Mouse (Mus musculus): ENCODE data around the gene Upk3b. TPM values are rescaled to one million over a fixed set of nuclear protein-coding genes. Genes with fewer than 3 reads are reported as not detected.
"Not testable (repeated sequence)": the region's sequence is repeated elsewhere in the genome, so short reads cannot be mapped to it uniquely, and the experiment has no call there.

Upk3b gene
- polyA plus RNA-seq, 1 experiment from 2014 or later: not detected

DNA sequence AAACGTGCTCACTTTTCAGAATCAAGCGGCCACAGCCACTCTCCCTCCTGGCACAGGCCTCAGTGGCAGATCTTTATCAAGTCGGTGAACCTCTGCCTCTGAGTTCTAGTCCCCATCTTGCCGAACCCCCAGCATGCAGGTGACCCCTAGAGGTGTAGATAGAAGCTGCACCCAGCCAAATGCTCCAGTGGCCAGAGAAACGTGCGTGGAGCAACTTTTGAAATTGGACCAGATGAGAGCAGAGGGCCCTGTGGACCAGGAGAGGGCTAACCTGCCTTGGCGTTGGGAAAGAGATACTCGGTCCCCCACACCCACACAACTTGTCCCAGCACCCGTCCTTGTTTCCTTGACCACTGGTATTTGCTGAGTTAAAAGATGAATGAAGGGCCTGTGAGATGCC lies 7.1 kb downstream of the Upk3b start:
- H3K27me3 ChIP-seq (ENCODE audit: control insufficient read depth, insufficient read depth, low read length): no peaks in the 10 kb centered on the region
- ATAC-seq (ENCODE audit: low FRiP score): no peak
- no peak overlapping the region for H3K4me3 ChIP-seq (replicated peaks; ENCODE audit: low read length)
- no peaks in the 10 kb centered on the region for H3K36me3 ChIP-seq (replicated peaks; ENCODE audit: control insufficient read depth, insufficient read depth)
- no peak for DNase-seq (ENCODE audit: low spot score)
- WGBS: 44% methylated on average over 9 of the region's 9 CpGs
- no peaks in the 10 kb centered on the region for H3K9me3 ChIP-seq (ENCODE audit: control insufficient read depth, low read length)
- no peaks in the 10 kb centered on the region for H3K4me1 ChIP-seq (replicated peaks; ENCODE audit: control insufficient read depth, insufficient read depth, low read length)
- no peak overlapping the region for H3K9ac ChIP-seq
- no peak overlapping the region for H3K4me2 ChIP-seq (replicated peaks)
- H3K27ac ChIP-seq: no peak overlapping the region

DNA sequence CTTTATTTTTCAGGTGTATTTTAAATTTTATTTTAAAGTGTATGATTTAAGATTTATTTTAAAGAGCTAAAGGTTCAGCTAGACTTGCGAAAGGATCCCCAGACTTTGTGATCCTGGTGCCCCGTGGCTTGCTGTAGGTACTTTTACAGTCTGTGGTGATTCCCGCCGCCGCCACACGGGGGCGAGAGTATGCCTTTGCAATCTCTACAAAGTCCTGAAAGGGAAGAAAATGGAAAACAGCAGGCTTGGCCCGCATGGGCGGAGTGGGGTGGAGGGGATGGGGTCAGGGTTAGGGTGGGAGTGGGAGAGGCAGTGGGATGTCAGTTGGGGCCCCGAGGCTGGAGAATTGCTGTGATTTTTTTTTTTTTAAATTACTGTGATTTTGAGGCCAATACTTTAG lies 7.7 kb downstream of the Upk3b start:
- no peak overlapping the region for H3K27ac ChIP-seq
- no peaks in the 10 kb centered on the region for H3K27me3 ChIP-seq (ENCODE audit: control insufficient read depth, insufficient read depth, low read length)
- DNase-seq (ENCODE audit: low spot score) (peak; percentile 88), ATAC-seq (ENCODE audit: low FRiP score) (no peak)
- 4% methylated on average over 10 of the region's 10 CpGs for WGBS
- no peaks in the 10 kb centered on the region for H3K9me3 ChIP-seq (ENCODE audit: control insufficient read depth, low read length)
- no peak overlapping the region for H3K4me3 ChIP-seq (replicated peaks; ENCODE audit: low read length)
- no peak overlapping the region for H3K4me2 ChIP-seq (replicated peaks)
- H3K9ac ChIP-seq: no peak overlapping the region
- H3K4me1 ChIP-seq (replicated peaks; ENCODE audit: control insufficient read depth, insufficient read depth, low read length): 0 out of 2 replicates have a peak, but pooled peaks cover under 1% of the 10 kb centered on the region
- no peaks in the 10 kb centered on the region for H3K36me3 ChIP-seq (replicated peaks; ENCODE audit: control insufficient read depth, insufficient read depth)

DNA sequence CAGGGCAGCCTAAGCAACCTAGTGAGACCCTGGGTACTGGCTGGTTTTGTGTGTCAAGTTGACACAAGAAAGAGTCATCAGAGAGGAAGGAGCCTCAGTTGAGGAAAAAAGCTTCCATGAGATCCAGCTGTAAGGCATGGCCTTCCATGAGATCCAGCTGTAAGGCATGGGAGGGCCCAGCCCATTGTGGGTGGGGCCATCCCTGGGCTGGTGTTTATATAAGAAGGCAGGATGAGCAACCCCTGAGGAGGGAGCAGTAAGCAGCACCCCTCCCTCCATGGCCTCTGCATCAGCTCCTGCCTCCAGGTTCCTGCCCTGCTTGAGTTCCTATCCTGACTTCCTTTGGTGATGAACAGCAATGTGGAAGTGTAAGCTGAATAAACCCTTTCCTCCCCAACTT lies 10.2 kb downstream of the Upk3b start:
- not testable (repeated sequence) for H3K4me3 ChIP-seq (replicated peaks; ENCODE audit: low read length); H3K36me3 ChIP-seq (replicated peaks; ENCODE audit: control insufficient read depth, insufficient read depth); H3K27ac ChIP-seq; ATAC-seq (ENCODE audit: low FRiP score); H3K4me1 ChIP-seq (replicated peaks; ENCODE audit: control insufficient read depth, insufficient read depth, low read length); H3K27me3 ChIP-seq (ENCODE audit: control insufficient read depth, insufficient read depth, low read length); H3K9me3 ChIP-seq (ENCODE audit: control insufficient read depth, low read length); H3K9ac ChIP-seq; H3K4me2 ChIP-seq (replicated peaks); DNase-seq (ENCODE audit: low spot score)

DNA sequence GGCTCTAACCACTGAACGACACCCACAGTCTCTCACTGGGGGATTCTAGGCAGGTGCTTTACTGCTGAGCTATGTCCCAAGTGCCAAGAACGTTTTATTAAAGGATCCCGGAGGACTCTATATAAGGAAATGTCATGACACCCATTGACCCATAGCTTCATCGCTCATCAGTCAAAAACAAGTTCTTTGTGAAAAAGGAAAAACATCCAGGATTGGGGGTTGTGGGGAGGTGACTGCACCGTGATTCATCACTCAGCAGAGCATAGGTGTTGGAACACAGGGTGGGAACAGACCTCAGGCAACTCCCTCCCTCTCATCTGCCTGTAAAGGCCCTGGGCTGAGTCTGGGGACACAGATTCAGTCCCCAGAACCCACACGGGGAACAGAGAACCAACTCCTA lies 11.6 kb downstream of the Upk3b start:
- Histone ChIP-seq H3K4me1 (replicated peaks; ENCODE audit: control insufficient read depth, insufficient read depth, low read length) (0 out of 2 replicates have a peak, but pooled peaks cover 5% of the 10 kb centered on the region), H3K27me3 (ENCODE audit: control insufficient read depth, insufficient read depth, low read length) (no peaks in the 10 kb centered on the region), H3K4me3 (replicated peaks; ENCODE audit: low read length) (no peak overlapping the region), H3K36me3 (replicated peaks; ENCODE audit: control insufficient read depth, insufficient read depth) (no peaks in the 10 kb centered on the region), H3K4me2 (replicated peaks) (no peak overlapping the region), H3K9me3 (ENCODE audit: control insufficient read depth, low read length) (no peaks in the 10 kb centered on the region), H3K9ac (no peak overlapping the region), H3K27ac (no peak overlapping the region)
- ATAC-seq (ENCODE audit: low FRiP score) (no peak), DNase-seq (ENCODE audit: low spot score) (no peak)
- WGBS: 53% methylated on average over 6 of the region's 6 CpGs

DNA sequence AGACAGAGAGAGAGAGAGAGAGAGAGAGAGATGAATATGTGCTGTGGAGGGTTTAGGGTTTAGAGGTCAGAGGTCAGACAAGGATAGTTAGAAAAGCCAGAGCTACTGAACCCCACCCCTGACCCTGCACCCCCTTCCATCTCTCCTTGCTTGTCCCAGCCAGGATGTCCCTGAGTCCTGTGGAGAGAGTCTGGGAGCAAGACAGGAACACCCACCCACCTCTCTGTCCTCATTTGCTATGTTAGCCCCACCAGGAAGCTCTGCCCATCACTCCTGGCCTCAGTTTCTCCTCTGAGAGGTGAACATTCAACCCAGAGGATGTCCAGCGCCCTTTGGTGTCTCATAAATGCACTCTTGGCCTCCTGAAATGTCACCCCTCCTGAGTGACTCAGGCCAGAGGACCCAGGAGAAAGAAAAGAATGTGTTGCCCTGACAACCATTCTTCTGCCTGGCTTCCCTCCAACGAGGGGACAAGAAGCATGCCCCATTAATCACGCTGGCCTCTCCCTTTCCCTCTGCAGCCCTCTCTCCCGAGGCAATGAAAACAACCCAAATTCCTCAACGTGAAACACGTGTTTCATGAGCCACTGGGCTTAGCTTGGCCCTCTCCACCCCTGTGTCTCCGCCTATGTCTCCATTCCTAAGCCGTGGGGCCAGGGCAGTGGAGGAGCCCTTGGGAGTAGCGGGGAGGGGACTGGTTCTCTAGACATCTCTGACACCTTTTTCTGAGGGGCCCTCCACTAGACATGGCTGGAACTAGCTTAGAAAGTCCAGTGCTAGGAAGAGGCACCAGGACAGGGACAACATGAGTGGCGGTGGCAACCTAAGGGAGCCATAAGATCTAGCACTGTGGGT lies 13.2 kb downstream of the Upk3b start:
- H3K27me3 ChIP-seq (ENCODE audit: control insufficient read depth, insufficient read depth, low read length): no peaks in the 10 kb centered on the region
- peak overlapping the region; percentile 48; the same call in 1 of the 2 replicates for H3K27ac ChIP-seq
- peak; percentile 69 for DNase-seq (ENCODE audit: low spot score)
- no peaks in the 10 kb centered on the region for H3K36me3 ChIP-seq (replicated peaks; ENCODE audit: control insufficient read depth, insufficient read depth)
- peak; percentile 77 for ATAC-seq (ENCODE audit: low FRiP score)
- WGBS: 8% methylated on average over 10 of the region's 10 CpGs
- H3K4me3 ChIP-seq (replicated peaks; ENCODE audit: low read length): no peak overlapping the region
- no peaks in the 10 kb centered on the region for H3K9me3 ChIP-seq (ENCODE audit: control insufficient read depth, low read length)
- no peak overlapping the region for H3K9ac ChIP-seq
- no peak overlapping the region for H3K4me2 ChIP-seq (replicated peaks)
- H3K4me1 ChIP-seq (replicated peaks; ENCODE audit: control insufficient read depth, insufficient read depth, low read length): 0 out of 2 replicates have a peak, but pooled peaks cover 5% of the 10 kb centered on the region

DNA sequence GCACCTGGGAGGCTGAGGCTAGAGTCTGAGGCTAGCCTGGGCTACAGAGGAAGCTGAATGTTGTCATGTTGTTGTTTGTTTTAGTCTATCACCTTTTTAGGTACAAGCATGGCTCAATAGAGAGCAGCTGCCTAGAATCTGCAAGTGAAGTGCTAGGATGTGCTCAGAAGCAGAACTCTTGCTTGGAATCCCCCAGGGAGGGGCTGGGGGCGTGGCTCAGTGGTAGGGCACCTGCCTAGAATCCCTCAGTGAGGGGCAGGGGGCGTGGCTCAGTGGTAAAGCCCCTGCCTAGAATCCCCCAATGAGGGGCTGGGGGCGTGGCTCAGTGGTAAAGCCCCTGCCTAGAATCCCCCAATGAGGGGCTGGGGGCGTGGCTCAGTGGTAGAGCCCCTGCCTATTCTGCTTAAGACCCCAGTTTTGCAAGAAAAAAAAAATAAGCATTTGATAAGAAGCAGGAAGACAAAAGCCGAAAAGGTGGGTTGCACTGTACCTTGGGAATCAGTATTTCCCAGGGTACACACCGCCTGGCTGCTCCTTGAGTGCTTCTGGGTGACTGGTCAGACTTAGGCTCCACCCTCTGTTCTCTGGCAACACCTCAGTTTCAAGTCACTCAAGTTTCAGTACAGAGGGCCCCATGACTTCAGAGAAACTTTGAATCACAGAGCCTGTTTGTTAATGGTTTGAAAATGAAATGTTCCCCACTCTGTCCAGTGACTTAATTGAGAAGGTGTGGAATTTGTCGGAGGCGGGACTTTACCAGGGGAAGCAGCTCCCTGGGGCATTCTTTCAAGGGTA lies 14.8 kb downstream of the Upk3b start:
- Histone ChIP-seq H3K4me3 (replicated peaks; ENCODE audit: low read length) (no peak overlapping the region), H3K4me2 (replicated peaks) (no peak overlapping the region), H3K36me3 (replicated peaks; ENCODE audit: control insufficient read depth, insufficient read depth) (no peaks in the 10 kb centered on the region), H3K27me3 (ENCODE audit: control insufficient read depth, insufficient read depth, low read length) (no peaks in the 10 kb centered on the region), H3K27ac (no peak overlapping the region), H3K9me3 (ENCODE audit: control insufficient read depth, low read length) (no peaks in the 10 kb centered on the region), H3K9ac (no peak overlapping the region), H3K4me1 (replicated peaks; ENCODE audit: control insufficient read depth, insufficient read depth, low read length) (0 out of 2 replicates have a peak, but pooled peaks cover 5% of the 10 kb centered on the region)
- ATAC-seq (ENCODE audit: low FRiP score) (no peak), DNase-seq (ENCODE audit: low spot score) (no peak)
- 84% methylated on average over 8 of the region's 8 CpGs for WGBS

DNA sequence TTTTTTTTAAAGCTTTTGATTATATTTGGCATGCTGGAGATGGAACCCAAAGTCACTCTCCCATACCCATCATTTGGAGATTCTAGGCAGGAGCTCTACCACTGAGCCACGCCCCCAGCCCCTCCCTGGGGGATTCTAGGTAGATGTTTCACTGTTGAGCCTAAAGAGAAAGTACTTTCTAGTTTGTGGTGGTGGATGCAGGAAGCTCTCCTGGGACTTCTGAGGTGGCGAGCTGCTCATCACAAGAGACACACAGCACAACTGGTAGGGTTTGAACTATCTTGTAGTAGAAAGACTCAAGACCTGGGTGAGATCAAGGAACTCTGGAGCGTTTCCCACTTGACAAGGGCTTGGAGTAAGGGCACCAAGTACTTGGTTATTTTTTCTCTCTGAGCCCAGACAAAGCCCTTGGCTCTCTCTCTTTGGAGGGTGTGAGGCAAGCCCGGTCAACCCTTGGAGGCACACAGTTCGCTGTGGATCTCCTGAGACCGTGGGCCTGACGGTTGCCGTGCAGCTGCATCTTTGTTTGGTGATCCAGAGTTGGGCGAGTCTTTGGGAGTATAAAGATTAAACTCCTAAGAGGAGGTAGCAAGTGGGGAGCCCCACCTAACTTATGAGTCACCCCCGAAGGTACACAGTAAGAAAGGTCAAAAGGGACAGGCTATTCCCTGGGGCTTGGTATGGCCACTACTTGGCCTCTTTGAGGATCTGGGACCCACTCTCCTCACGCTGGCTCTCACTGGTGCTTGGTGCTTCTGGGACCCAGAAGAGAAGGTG lies 16.2 kb downstream of the Upk3b start, which contains the start of gene Upk3bl:
Upk3bl (plus strand) TSS at position 192 of the 777 bp plus-strand sequence.
- Histone ChIP-seq H3K4me2 (replicated peaks) (no peak within 1 kb of the TSS), H3K4me3 (replicated peaks; ENCODE audit: low read length) (no peak within 1 kb of the TSS), H3K4me1 (replicated peaks; ENCODE audit: control insufficient read depth, insufficient read depth, low read length) (0 out of 2 replicates have a peak, but pooled peaks cover 5% of the 10 kb centered on the region), H3K36me3 (replicated peaks; ENCODE audit: control insufficient read depth, insufficient read depth) (no peaks in the 10 kb centered on the region), H3K9me3 (ENCODE audit: control insufficient read depth, low read length) (no peaks in the 10 kb centered on the region), H3K27me3 (ENCODE audit: control insufficient read depth, insufficient read depth, low read length) (no peaks in the 10 kb centered on the region), H3K27ac (no peak within 1 kb of the TSS), H3K9ac (no peak within 1 kb of the TSS)
- no peak for ATAC-seq (ENCODE audit: low FRiP score)
- 95% methylated on average over 11 of the region's 11 CpGs for WGBS
- DNase-seq (ENCODE audit: low spot score): no peak

DNA sequence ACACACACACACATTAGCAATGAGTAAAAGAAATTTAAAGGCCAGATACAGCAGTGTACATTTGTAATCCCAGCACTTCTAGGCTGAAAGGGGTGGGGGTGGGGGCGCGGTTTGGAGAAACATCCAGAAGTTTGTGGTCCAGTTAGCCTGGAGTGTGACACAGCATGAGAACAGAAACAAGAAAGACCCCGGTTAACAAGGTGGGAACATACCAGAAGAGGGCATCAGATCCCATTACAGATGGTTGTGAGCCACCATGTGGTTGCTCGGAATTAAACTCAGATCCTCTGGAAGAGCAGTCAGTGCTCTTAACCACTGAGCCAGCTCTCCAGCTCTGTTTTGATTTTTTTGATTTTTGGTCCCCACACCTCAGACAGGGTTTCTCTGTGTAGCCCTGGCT lies 17.8 kb downstream of the Upk3b start:
- 43% methylated on average over 4 of the region's 4 CpGs for WGBS
- Histone ChIP-seq H3K27me3 (ENCODE audit: control insufficient read depth, insufficient read depth, low read length) (no peaks in the 10 kb centered on the region), H3K4me2 (replicated peaks) (no peak overlapping the region), H3K4me1 (replicated peaks; ENCODE audit: control insufficient read depth, insufficient read depth, low read length) (0 out of 2 replicates have a peak, but pooled peaks cover 4% of the 10 kb centered on the region), H3K36me3 (replicated peaks; ENCODE audit: control insufficient read depth, insufficient read depth) (no peaks in the 10 kb centered on the region), H3K4me3 (replicated peaks; ENCODE audit: low read length) (no peak overlapping the region), H3K9me3 (ENCODE audit: control insufficient read depth, low read length) (no peaks in the 10 kb centered on the region), H3K27ac (no peak overlapping the region), H3K9ac (no peak overlapping the region)
- no peak for ATAC-seq (ENCODE audit: low FRiP score)
- no peak for DNase-seq (ENCODE audit: low spot score)

DNA sequence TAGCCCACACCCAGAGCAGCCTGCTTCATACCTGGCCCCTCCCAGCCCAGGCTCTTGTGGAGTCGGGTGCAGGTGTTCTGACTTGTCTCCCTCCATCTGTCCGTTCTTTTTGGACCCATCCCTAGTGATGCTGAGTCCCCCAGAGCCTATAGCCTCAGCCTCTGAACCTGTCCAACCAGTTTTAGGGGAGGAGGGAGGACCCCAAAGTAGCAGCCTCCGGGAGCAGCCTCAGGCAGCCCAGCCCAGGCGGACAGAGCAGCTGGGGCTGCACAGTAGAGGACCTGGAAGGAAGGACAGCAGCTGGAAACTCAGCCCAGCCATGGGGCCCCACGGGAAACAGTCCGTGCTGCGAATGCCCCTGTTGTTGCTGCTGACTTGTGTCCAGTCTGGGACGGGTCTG lies 18.8 kb downstream of the Upk3b start:
- Histone ChIP-seq H3K9me3 (ENCODE audit: control insufficient read depth, low read length) (no peaks in the 10 kb centered on the region), H3K27me3 (ENCODE audit: control insufficient read depth, insufficient read depth, low read length) (no peaks in the 10 kb centered on the region), H3K9ac (no peak overlapping the region), H3K4me1 (replicated peaks; ENCODE audit: control insufficient read depth, insufficient read depth, low read length) (no peaks in the 10 kb centered on the region), H3K4me2 (replicated peaks) (no peak overlapping the region), H3K27ac (no peak overlapping the region), H3K36me3 (replicated peaks; ENCODE audit: control insufficient read depth, insufficient read depth) (no peaks in the 10 kb centered on the region), H3K4me3 (replicated peaks; ENCODE audit: low read length) (no peak overlapping the region)
- no peak for DNase-seq (ENCODE audit: low spot score)
- 35% methylated on average over 8 of the region's 8 CpGs for WGBS
- ATAC-seq (ENCODE audit: low FRiP score): no peak
